9 mouse cellular contexts compared by ENCODE assay signal in genomic region chr11:102209742-102210141, GRCm38 (mm10). TPM values are rescaled to one million over a fixed set of nuclear protein-coding genes. Genes with fewer than 3 reads are reported as not detected.
A peak's percentile ranks its signal among the peaks of the same experiment; 100 is the strongest.
DNase-seq lines count a peak whose midpoint lies in the region; ATAC-seq and TF ChIP-seq lines count a peak whose summit lies in the region.
"Had no signal": no experiment of that assay in that cellular context is flagged by ENCODE, and none has a peak within 500 bp of the region (broad histone marks: within the 10 kb centered on the region; RNA-seq: fewer than 3 reads in every experiment).

No protein-coding gene starts in this region.

- no peak overlapping the region for H3K27ac ChIP-seq in kidney, adult 2 months (ENCODE audit: insufficient read depth, low read depth, low read length)
- no peak overlapping the region for H3K27ac ChIP-seq in kidney, embryonic 14.5 days (ENCODE audit: low read depth, low read length)
- no peak overlapping the region; the same call in 1 of the 2 replicates for H3K27ac ChIP-seq in lung, postnatal 0 days (ENCODE audit: low read length)
- H3K27ac ChIP-seq: lung, embryonic 15.5 days had no signal

- peak; percentile 75 for TF ChIP-seq CTCF in kidney, adult 2 months (conservative IDR thresholded peaks at IDR 0.05; ENCODE audit: insufficient read depth, insufficient read length, low read depth, low read length)
- peak; percentile 87 for TF ChIP-seq CTCF in lung, postnatal 0 days (IDR thresholded peaks at IDR 0.05)

- TF ChIP-seq EP300 in lung, postnatal 0 days (IDR thresholded peaks at IDR 0.05) = no peak

- DNase-seq in kidney, adult 2 months = peak; percentile 28
- DNase-seq in ES-CJ7 (ENCODE audit: low read depth, low spot score) = peak; percentile 45
- DNase-seq in cerebellum, postnatal 36 days = peak; percentile 73 to 76
- peak; percentile 84 for DNase-seq in lung, postnatal 0 days (ENCODE audit: low spot score)
- DNase-seq in thymus, postnatal 14 days = peak; percentile 50
- no peak for DNase-seq in kidney, adult 18-20 months
- no peak for DNase-seq in urinary bladder, adult 18-20 months (ENCODE audit: low spot score in 2 of 2)

- H3K4me1 ChIP-seq in kidney, adult 2 months (ENCODE audit: control insufficient read depth, insufficient read depth, low read length) = peaks cover 17% of the 10 kb centered on the region; the same call in 1 of the 2 replicates
- H3K4me1 ChIP-seq in kidney, embryonic 14.5 days (ENCODE audit: control insufficient read depth, insufficient read depth, low read length) = peaks cover 46% of the 10 kb centered on the region
- peaks cover 27% of the 10 kb centered on the region for H3K4me1 ChIP-seq in lung, postnatal 0 days (ENCODE audit: insufficient read depth, low read depth, low read length)

- no peaks in the 10 kb centered on the region for H3K27me3 ChIP-seq in kidney, adult 2 months (replicated peaks; ENCODE audit: control insufficient read depth, insufficient read depth, low read length)
- no peaks in the 10 kb centered on the region for H3K27me3 ChIP-seq in kidney, embryonic 14.5 days (ENCODE audit: control insufficient read depth, insufficient read depth, low read length)
- no peaks in the 10 kb centered on the region for H3K27me3 ChIP-seq in lung, postnatal 0 days (replicated peaks; ENCODE audit: insufficient read depth, low read length)
- H3K27me3 ChIP-seq: lung, embryonic 15.5 days had no signal

- TF ChIP-seq POLR2A in kidney, adult 2 months (IDR thresholded peaks at IDR 0.05; ENCODE audit: low read depth, low read length) = no peak

- WGBS in kidney, adult 2 months = 27% methylated on average over 2 of the region's 2 CpGs
- 37% methylated on average over 2 of the region's 2 CpGs for WGBS in kidney, embryonic 14.5 days
- WGBS in lung, postnatal 0 days = 18% methylated on average over 2 of the region's 2 CpGs

- ATAC-seq in kidney, embryonic 14.5 days (ENCODE audit: low FRiP score, low TSS enrichment) = no peak
- ATAC-seq in lung, postnatal 0 days = peak; percentile 32; the same call in 1 of the 2 replicates

- no peak overlapping the region for H3K4me2 ChIP-seq in kidney, embryonic 14.5 days (replicated peaks; ENCODE audit: low read depth, low read length)
- no peak overlapping the region for H3K4me2 ChIP-seq in lung, postnatal 0 days (replicated peaks; ENCODE audit: low read depth, low read length)
- H3K4me2 ChIP-seq: lung, embryonic 15.5 days had no signal

- no peak overlapping the region for H3K4me3 ChIP-seq in kidney, adult 2 months (ENCODE audit: insufficient read depth, low read depth, low read length)
- no peak overlapping the region for H3K4me3 ChIP-seq in kidney, embryonic 14.5 days (ENCODE audit: low read length)
- H3K4me3 ChIP-seq in lung, postnatal 0 days (ENCODE audit: low read depth, low read length) = no peak overlapping the region
- H3K4me3 ChIP-seq: lung, embryonic 15.5 days had no signal

- no peaks in the 10 kb centered on the region for H3K9me3 ChIP-seq in kidney, embryonic 14.5 days (ENCODE audit: control insufficient read depth, low read length)
- no peaks in the 10 kb centered on the region for H3K9me3 ChIP-seq in lung, postnatal 0 days (ENCODE audit: low read length)
- H3K9me3 ChIP-seq: lung, embryonic 15.5 days had no signal

- H3K9ac ChIP-seq in kidney, embryonic 14.5 days (ENCODE audit: low read depth, low read length) = no peak overlapping the region
- no peak overlapping the region for H3K9ac ChIP-seq in lung, postnatal 0 days (replicated peaks; ENCODE audit: low read depth)
- H3K9ac ChIP-seq: lung, embryonic 15.5 days had no signal

- H3K36me3 ChIP-seq in kidney, adult 2 months (ENCODE audit: control insufficient read depth, insufficient read depth, low read length) = peaks cover 1% of the 10 kb centered on the region; the same call in 1 of the 2 replicates
- peaks cover 13% of the 10 kb centered on the region; the same call in 1 of the 2 replicates for H3K36me3 ChIP-seq in kidney, embryonic 14.5 days (ENCODE audit: control insufficient read depth, insufficient read depth, low read length)
- peaks cover 6% of the 10 kb centered on the region for H3K36me3 ChIP-seq in lung, postnatal 0 days (ENCODE audit: insufficient read depth, low read length)

RNA-seq across cellular contexts. Expression of gene Hdac5, which starts 20.2 kb away (rescaled TPM):
- polyA plus RNA-seq in kidney, adult 2 months (2012; rRNA removed) = 69.2 TPM in 2 replicates
- 21.6 and 29.1 TPM in 2 replicates for polyA plus RNA-seq in kidney, embryonic 14.5 days (2014; fragmentation: Nextera tagmentation; extraction: Ambion mirVana)
- 65.6 and 79.0 TPM in 2 replicates for polyA plus RNA-seq in lung, postnatal 0 days (2015; fragmentation: Nextera tagmentation; extraction: Ambion mirVana)

RNA-seq across cellular contexts. Expression of gene G6pc3, which starts 20.3 kb away (rescaled TPM):
- 127 and 138 TPM in 2 replicates for polyA plus RNA-seq in kidney, adult 2 months (2012; rRNA removed)
- polyA plus RNA-seq in kidney, embryonic 14.5 days (2014; fragmentation: Nextera tagmentation; extraction: Ambion mirVana) = 42.5 and 50.6 TPM in 2 replicates
- polyA plus RNA-seq in lung, postnatal 0 days (2015; fragmentation: Nextera tagmentation; extraction: Ambion mirVana) = 15.8 and 16.7 TPM in 2 replicates

RNA-seq across cellular contexts. Expression of gene Lsm12, which starts 24.6 kb away (rescaled TPM):
- polyA plus RNA-seq in kidney, adult 2 months (2012; rRNA removed) = 33.0 and 39.6 TPM in 2 replicates
- 93.9 and 106 TPM in 2 replicates for polyA plus RNA-seq in kidney, embryonic 14.5 days (2014; fragmentation: Nextera tagmentation; extraction: Ambion mirVana)
- polyA plus RNA-seq in lung, postnatal 0 days (2015; fragmentation: Nextera tagmentation; extraction: Ambion mirVana) = 74.7 and 79.9 TPM in 2 replicates

RNA-seq across cellular contexts. Expression of gene BC030867, which starts 38.9 kb away (rescaled TPM):
- 0.41 and 0.81 TPM in 2 replicates for polyA plus RNA-seq in kidney, adult 2 months (2012; rRNA removed)
- 18.2 and 22.9 TPM in 2 replicates for polyA plus RNA-seq in kidney, embryonic 14.5 days (2014; fragmentation: Nextera tagmentation; extraction: Ambion mirVana)
- 0.88 and 1.3 TPM in 2 replicates for polyA plus RNA-seq in lung, postnatal 0 days (2015; fragmentation: Nextera tagmentation; extraction: Ambion mirVana)

RNA-seq across cellular contexts. Expression of gene Tmem101, which starts 53.5 kb away (rescaled TPM):
- polyA plus RNA-seq in kidney, adult 2 months (2012; rRNA removed) = 17.7 and 18.3 TPM in 2 replicates
- polyA plus RNA-seq in kidney, embryonic 14.5 days (2014; fragmentation: Nextera tagmentation; extraction: Ambion mirVana) = 26.5 and 28.2 TPM in 2 replicates
- 17.6 and 18.9 TPM in 2 replicates for polyA plus RNA-seq in lung, postnatal 0 days (2015; fragmentation: Nextera tagmentation; extraction: Ambion mirVana)

Comparison
In these comparisons a context has a peak if more than half of its experiments do, and no peak if none do; other contexts are left out.
1. DNase-seq: peak in kidney, adult 2 months (single experiment), ES-CJ7 (single experiment), cerebellum, postnatal 36 days (2 of 2), lung, postnatal 0 days (single experiment) and thymus, postnatal 14 days (single experiment); none in kidney, adult 18-20 months (single experiment) and urinary bladder, adult 18-20 months (0 of 2).